In genomic region chr4:53738956-53739616, GRCm38 (mm10) we compare ENCODE assay signal across 9 mouse cellular contexts. TPM values are rescaled to one million over a fixed set of nuclear protein-coding genes. Genes with fewer than 3 reads are reported as not detected.
DNase-seq lines count a peak whose midpoint lies in the region; ATAC-seq lines count a peak whose summit lies in the region.
"Had no signal": no experiment of that assay in that cellular context is flagged by ENCODE, and none has a peak within 500 bp of the region (broad histone marks: within the 10 kb centered on the region; RNA-seq: fewer than 3 reads in every experiment).

No protein-coding gene starts in this region.

- no peaks in the 10 kb centered on the region for H3K9me3 ChIP-seq in intestine, embryonic 14.5 days (ENCODE audit: control insufficient read depth, low read length)
- no peaks in the 10 kb centered on the region for H3K9me3 ChIP-seq in lung, embryonic 15.5 days

- peak; percentile 72 for DNase-seq in gastrocnemius, adult 18-20 months (ENCODE audit: low spot score)
- no peak for DNase-seq in gastrocnemius, postnatal 4 days (ENCODE audit: low spot score in 2 of 2)
- DNase-seq in thymus, postnatal 0 days (ENCODE audit: low spot score) = peak; percentile 55
- no peak for DNase-seq in thymus, postnatal 36 days
- peak; percentile 78 for DNase-seq in embryo, embryonic 11 days
- DNase-seq in intestine, embryonic 14.5 days (ENCODE audit: low spot score) = peak; percentile 54
- peak; percentile 78 for DNase-seq in retina, postnatal 1 day

- H3K4me3 ChIP-seq in intestine, embryonic 14.5 days (ENCODE audit: low read depth, low read length) = no peak overlapping the region
- no peak overlapping the region for H3K4me3 ChIP-seq in lung, embryonic 15.5 days

- H3K27ac ChIP-seq in intestine, embryonic 14.5 days (ENCODE audit: low read depth) = no peak overlapping the region
- H3K27ac ChIP-seq in lung, embryonic 15.5 days = no peak overlapping the region

- WGBS in intestine, embryonic 14.5 days = 43% methylated on average over 6 of the region's 6 CpGs
- 38% methylated on average over 6 of the region's 6 CpGs for WGBS in lung, embryonic 15.5 days

- H3K36me3 ChIP-seq in intestine, embryonic 14.5 days (ENCODE audit: control insufficient read depth, insufficient read depth, low read length) = peaks cover 60% of the 10 kb centered on the region
- H3K36me3 ChIP-seq in lung, embryonic 15.5 days = peaks cover 21% of the 10 kb centered on the region; the same call in 1 of the 2 replicates

- no peaks in the 10 kb centered on the region for H3K4me1 ChIP-seq in intestine, embryonic 14.5 days (replicated peaks; ENCODE audit: control insufficient read depth, insufficient read depth, low read length)
- no peaks in the 10 kb centered on the region for H3K4me1 ChIP-seq in lung, embryonic 15.5 days

- H3K9ac ChIP-seq in intestine, embryonic 14.5 days (ENCODE audit: low read length) = no peak overlapping the region
- H3K9ac ChIP-seq in lung, embryonic 15.5 days = no peak overlapping the region

- H3K27me3 ChIP-seq in intestine, embryonic 14.5 days (replicated peaks; ENCODE audit: control insufficient read depth, insufficient read depth, low read length) = no peaks in the 10 kb centered on the region
- H3K27me3 ChIP-seq in lung, embryonic 15.5 days = no peaks in the 10 kb centered on the region

- H3K4me2 ChIP-seq in intestine, embryonic 14.5 days (ENCODE audit: low read length) = no peak overlapping the region
- H3K4me2 ChIP-seq in lung, embryonic 15.5 days = no peak overlapping the region

- no peak for ATAC-seq in intestine, embryonic 14.5 days (replicated peaks; ENCODE audit: low FRiP score, low TSS enrichment, low read depth)
- peak; percentile 52; the same call in 1 of the 2 replicates for ATAC-seq in lung, embryonic 15.5 days (ENCODE audit: borderline replicate concordance, extremely low read depth, low FRiP score, low TSS enrichment)

RNA-seq across cellular contexts. Expression of gene Fktn, which starts 25.3 kb away (rescaled TPM):
- 1 to 10 TPM; 6.6 to 7.6 TPM for total RNA-seq in gastrocnemius, adult 18-20 months (2021)
- total RNA-seq in gastrocnemius, postnatal 4 days (2021) = 1 to 10 TPM; 9.7 TPM
- 4.3 and 4.4 TPM in 2 replicates for polyA plus RNA-seq in thymus, postnatal 0 days (2015; fragmentation: Nextera tagmentation; extraction: Ambion mirVana)
- polyA plus RNA-seq in intestine, embryonic 14.5 days (2014; fragmentation: Nextera tagmentation; extraction: Ambion mirVana) = 16.5 and 18.6 TPM in 2 replicates
- 17.0 and 17.5 TPM in 2 replicates for polyA plus RNA-seq in lung, embryonic 15.5 days (2015; fragmentation: Nextera tagmentation; extraction: Ambion mirVana)

RNA-seq across cellular contexts. Expression of gene Tal2, which starts 40.4 kb away (rescaled TPM):
- total RNA-seq in gastrocnemius, adult 18-20 months (2021) = under 1 TPM; 0.50 to 0.53 TPM
- total RNA-seq in gastrocnemius, postnatal 4 days (2021) = 1 to 10 TPM; 1.0 to 1.3 TPM
- 0.08 TPM in 1 of 2 replicates, not detected in the other for polyA plus RNA-seq in thymus, postnatal 0 days (2015; fragmentation: Nextera tagmentation; extraction: Ambion mirVana)
- not detected in 2 replicates for polyA plus RNA-seq in intestine, embryonic 14.5 days (2014; fragmentation: Nextera tagmentation; extraction: Ambion mirVana)
- 0.31 TPM in 2 replicates for polyA plus RNA-seq in lung, embryonic 15.5 days (2015; fragmentation: Nextera tagmentation; extraction: Ambion mirVana)
- total RNA-seq: layer of hippocampus, adult 18-20 months had no signal

Comparison
In these comparisons a context has a peak if more than half of its experiments do, and no peak if none do; other contexts are left out.
1. DNase-seq: peak in gastrocnemius, adult 18-20 months (single experiment), thymus, postnatal 0 days (single experiment), embryo, embryonic 11 days (single experiment), intestine, embryonic 14.5 days (single experiment) and retina, postnatal 1 day (single experiment); none in gastrocnemius, postnatal 4 days (0 of 2) and thymus, postnatal 36 days (0 of 2).